Mouse (Mus musculus) A20 (cell line): Measurements from ENCODE around the gene Panx1.
A peak's percentile ranks its signal among the peaks of the same experiment; 100 is the strongest.

Experiments used
- DNase-seq: peaks from one replicate; pipeline ENCODE4 v3.0.0-alpha.2; 2011; ENCODE audit warnings: low read depth, low spot score

The Panx1 gene

DNA sequence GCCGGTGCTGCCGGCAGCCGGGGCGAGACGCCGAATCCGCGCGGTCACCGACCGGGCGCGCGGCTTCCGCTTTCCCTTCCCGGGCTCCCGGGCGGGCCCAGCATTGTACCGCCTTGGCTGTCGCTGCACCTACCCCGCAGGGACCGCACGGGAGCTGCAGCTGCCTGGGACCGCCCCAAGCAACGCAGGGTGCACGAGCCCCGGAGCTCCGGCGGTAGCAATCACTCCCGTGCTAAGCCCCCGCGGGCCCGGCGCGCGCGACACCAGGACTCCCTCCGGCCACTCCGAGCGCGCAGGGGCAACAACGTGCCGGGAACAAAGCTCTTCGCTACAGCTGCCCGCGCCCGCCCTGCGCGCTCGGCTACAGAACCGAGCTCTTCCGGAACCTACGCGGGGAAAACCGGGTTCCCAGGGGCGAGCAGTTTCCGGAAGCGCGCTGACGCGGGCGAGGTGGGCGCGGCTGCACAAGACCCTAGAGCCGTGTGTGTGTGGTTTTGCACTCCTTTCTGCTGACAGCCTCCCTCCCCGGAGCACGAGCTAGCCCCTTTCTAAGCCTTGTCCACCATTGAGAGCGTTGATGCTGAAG is at the start of gene Panx1:
Gene Panx1, minus strand, starts transcription at position 395 of the 586 bp plus-strand sequence.
- DNase-seq: peak; percentile 90

DNA sequence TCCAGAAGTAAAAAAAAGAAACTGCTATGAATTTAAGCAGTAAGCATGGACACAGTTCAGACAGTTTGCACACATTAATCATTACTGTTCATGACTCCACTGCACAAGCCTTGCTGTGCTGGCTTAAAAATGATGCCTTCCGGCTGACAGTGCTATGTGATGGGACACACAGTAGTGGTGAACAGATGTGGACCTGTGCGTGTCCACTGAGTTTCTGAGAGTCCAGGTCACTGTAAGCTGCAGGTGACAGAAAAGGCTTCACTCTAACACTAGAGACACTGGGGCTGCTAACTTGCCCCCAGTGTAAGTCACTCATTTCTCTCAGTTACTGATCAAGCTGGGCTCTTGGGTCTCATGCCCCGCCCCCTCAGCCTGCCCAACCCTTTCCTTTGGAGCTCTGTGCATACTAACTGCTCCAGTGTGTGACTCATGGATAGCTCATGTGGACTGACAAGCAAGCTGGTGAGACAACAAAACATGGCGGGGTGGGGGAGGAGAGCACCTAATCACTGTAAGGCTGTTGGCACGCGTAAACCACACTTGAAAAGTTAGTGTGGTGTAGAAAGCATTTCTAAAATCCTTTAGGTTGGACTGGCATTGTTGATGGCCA is 23.5 kb upstream of the Panx1 start:
- DNase-seq: no peak

DNA sequence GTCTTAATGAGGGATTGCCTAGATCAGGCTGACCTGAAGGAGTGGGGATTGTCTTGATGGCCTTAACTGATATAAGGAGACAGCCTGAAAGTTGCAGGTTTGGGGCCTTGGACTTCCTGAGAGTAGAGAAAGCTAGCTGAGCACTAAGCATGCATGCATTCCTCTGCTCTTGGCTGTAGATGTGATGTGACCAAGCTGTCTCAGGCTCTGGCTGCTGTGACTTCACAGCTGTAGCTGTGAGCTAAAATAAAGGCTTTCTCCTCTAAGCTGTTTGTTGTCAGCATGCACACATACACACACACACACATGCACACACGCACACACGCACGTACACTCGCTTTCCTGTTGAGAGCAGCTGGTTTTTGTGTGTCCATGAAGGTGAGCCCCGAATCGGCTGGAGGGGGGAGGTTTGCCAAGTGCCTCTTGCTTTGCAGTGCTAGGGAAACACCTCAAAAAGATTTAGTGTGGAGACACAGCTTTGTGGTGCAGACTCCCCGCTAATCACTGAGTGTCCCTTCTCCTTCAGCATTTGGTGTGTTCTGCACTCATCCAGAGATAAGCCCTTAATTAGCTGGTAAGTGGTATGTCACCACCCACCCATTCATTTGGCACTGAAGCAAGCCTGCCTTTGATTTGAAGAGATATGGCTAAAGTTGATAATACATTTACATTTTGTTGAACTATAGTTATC is 22.9 kb upstream of the Panx1 start:
- DNase-seq: no peak

DNA sequence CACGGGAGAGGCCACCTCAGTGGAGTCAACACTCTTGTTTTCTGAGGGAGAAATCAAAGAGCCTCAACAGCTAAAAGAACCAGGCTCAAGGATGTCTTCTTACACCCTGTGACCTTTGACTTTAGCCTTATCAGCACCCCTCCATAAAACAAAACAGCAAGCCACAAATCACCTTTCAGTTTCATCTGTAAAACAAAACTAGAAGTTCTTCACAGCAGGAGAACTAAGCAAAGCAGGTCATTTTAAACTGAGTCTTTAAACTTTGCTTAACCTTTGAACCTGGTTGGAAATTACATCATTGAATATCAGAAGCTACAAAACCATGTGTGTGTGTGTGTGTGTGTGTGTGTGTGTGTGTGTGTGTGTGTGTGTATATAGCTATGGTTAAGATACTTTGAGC is 18.9 kb upstream of the Panx1 start:
- DNase-seq: peak; percentile 46

DNA sequence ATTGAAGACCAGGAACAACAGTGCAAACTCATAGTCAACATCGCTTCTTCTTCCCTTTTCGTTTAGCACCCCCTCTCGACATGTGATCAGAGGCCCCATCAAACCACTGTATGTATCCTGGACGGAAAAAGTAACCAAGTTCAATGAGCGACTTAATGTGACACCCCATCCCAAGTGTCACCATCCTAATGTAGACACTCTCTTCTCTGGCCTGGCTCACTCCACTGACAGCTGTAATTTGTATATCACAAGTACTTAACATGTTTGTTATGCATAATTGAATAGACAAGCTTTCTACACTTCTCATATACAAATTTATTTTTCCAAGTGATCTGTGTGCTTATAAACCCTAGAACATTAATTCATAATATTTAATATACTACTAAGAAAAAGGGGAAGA is 15.6 kb upstream of the Panx1 start:
- no peak for DNase-seq

DNA sequence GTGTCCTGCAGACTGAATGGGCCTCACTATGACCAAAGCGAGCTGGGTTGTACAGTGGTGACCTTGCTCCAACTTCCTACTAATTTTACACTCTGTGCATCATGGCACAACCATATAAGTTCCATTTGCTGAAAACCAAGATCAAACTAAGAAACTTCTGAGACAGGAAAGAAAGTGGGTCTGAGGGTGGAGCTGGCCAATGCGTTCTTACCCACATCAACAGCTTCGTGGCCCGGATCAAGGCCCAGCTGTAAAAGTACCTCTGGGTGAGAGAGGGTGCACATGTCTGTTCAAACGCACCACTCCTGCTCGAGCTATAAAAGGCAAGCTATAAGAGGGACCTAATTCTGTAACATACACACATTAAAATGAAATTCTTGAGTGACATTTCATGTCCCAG is 14.7 kb upstream of the Panx1 start:
- no peak for DNase-seq

GRCm38 (mm10) chr9:15045740-15046139 is 462 bp upstream of the Panx1 start:
- no peak for DNase-seq

- DNase-seq: peak; percentile 49
These were observed 741 bp downstream of the Panx1 start for GRCm38 (mm10) chr9:15044391-15045083.

GRCm38 (mm10) chr9:15041556-15041955 is 3.7 kb downstream of the Panx1 start:
- DNase-seq: no peak

DNA sequence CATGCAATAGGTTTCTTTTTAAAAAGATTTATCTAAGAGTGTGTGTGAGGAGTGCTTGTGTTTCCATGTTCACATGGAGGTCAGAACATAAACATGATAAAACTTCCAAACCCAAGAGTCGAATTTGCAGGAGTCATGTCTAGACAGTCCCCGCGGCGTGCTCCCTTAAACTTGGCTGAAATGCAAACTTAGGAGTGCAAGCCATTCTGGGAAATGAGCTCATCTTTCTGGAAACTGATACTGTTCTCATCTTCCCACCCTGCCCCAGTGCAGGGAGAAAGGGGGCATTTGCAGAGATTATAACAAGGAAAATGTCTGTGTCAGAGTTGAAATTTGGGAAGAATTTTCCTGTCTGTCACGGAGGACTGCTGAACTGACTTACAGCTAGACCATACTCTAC is 5.4 kb downstream of the Panx1 start:
- DNase-seq: no peak

GRCm38 (mm10) chr9:15037704-15038103 is 7.6 kb downstream of the Panx1 start:
- no peak for DNase-seq

DNA sequence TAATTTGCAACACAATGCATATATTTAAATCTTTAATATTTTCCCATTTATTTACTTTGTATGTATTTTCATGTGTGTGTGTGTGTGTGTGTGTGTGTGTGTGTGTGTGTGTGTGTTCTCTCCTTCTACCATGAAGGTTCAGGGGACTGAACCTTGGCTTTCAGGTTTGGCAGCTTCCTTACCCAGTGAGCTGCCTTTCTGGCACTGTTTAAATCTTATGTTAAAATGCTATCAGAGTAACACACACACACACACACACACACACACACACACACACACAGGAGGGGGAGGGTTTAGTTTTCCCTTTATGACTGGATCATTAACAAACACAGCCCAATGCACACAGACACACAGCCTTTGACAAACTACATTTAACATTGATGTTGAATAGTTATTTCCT is 8.0 kb downstream of the Panx1 start:
- DNase-seq: no peak

DNA sequence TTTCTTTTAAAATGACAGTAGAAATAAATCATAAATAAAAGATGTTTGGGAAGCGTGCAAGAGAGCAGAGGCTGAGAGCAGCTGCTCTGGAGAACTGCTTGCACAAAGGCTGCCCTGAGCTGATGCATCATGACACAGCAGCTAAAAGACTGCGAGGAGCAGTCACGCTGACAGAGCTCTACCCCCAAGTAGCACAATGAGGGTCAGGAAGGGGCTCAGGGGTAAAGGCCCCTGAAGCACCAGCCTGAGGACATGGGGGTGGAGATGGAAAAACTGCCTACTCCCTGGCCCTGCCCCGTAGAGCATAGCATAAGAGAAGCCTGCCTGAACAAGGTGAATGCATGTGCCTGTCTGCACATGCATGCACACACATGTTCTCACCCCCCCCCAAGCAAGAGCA is 8.5 kb downstream of the Panx1 start:
- no peak for DNase-seq

DNA sequence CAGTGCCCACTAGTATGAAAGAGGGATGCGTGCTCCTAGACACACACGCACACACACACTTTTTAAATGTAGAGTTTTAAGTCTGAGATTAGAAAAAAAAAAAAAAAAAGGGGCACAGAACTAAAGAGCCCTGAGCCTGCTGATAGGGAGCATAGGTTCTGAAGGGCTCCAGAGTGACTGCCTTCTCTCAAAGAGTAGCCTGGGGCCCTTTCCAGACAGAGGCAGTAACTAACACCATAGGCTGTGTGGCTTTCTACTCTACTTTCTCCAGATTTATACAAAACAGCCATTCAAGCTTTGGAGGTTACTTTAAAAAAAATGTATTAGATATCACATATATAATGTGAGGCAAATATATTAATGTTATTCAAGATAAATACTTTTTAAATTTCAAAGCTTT is 8.9 kb downstream of the Panx1 start:
- DNase-seq: no peak

DNA sequence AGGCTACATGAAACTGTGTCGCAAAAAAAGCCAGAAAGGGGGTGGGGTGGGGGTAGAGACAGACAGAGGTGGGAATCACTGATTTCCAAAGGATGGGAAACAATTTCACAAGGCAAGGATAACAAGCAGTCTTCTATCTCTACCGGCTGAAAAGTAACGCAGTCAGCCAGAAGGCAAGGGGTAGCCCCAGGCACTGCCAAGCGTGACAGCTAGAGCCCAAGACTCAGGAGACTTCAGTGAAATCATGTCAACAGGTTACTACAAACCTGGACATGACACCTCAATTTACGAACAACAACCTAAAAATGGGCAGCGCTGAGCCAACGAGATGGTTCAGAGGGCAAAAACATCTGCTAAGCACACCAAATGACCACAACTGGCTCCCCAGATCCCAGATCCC is 9.3 kb downstream of the Panx1 start:
- no peak for DNase-seq

- peak; percentile 54 for DNase-seq
These were observed 10.6 kb downstream of the Panx1 start for GRCm38 (mm10) chr9:15034546-15035273.

- DNase-seq: peak; percentile 57
These were observed 11.6 kb downstream of the Panx1 start for GRCm38 (mm10) chr9:15033568-15034160.

DNA sequence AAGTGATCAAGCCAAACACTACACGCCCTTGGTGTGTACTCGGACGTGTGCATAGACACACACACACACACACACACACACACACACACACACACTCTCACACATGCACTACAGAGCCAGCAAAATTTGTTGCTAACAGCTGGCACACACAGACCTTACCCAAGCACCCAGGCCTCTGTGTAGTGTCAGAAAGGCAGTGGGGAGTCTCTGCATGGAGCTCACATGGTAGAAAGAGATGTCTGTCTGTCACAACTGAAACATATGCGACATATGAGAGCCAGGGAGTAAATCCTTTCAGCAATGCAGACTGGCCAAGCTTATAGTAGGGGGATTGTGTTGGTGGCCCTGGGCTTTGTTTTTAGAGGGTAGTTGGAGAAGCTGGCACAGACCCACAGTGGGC is 12.5 kb downstream of the Panx1 start:
- DNase-seq: no peak

DNA sequence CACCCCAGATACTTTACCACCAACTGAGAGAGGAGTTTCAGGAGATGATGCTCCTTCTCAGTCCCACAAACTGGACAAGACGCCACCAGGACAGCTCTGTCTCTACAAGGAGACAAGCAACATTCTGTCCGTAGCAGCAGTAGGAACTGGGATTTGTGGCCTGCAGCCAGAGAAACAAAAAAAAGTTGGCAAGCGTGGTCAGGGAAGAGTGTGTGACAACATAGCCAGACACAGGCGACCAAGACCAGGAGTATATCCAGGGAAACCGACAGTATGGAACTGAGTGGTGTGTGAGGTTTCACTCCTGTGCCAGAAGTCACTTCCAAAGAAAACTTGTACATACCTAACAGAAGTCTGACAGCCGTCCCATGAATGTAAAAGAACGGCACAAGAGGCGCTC is 14.5 kb downstream of the Panx1 start:
- no peak for DNase-seq

- DNase-seq: peak; percentile 64
These were observed 16.1 kb downstream of the Panx1 start for GRCm38 (mm10) chr9:15029025-15029727.

- no peak for DNase-seq
These were observed 17.6 kb downstream of the Panx1 start for GRCm38 (mm10) chr9:15027725-15028124.
